Mouse (Mus musculus) limb, embryonic 10.5 days (tissue): ENCODE results near the gene AB124611. TPM values are rescaled to one million over a fixed set of nuclear protein-coding genes. Genes with fewer than 3 reads are reported as not detected.
"Not testable (repeated sequence)": the region's sequence is repeated elsewhere in the genome, so short reads cannot be mapped to it uniquely, and the experiment has no call there.

Experiments used
- DNase-seq: peaks from one replicate; pipeline ENCODE4 v3.0.0-alpha.2; 2017; ENCODE audit warnings: low spot score
- H3K27ac ChIP-seq: fragments of 300-500 bp; sonication (generic); 2 replicates; pipeline ENCODE4 v1.5.1; 2016; ENCODE audit warnings: mild to moderate bottlenecking
- H3K27me3 ChIP-seq: fragments of 300-500 bp; sonication (generic); 2 replicates; pipeline ENCODE4 v1.6.1; 2016; ENCODE audit warnings: low read depth, mild to moderate bottlenecking; ENCODE audit not compliant: poor library complexity, severe bottlenecking
- H3K36me3 ChIP-seq: fragments of 300-500 bp; sonication (generic); 2 replicates; pipeline ENCODE4 v1.6.1; 2016; ENCODE audit warnings: mild to moderate bottlenecking, moderate library complexity
- H3K4me1 ChIP-seq: fragments of 300-500 bp; sonication (generic); 2 replicates; pipeline ENCODE4 v1.6.1; 2016
- H3K4me3 ChIP-seq: fragments of 300-500 bp; sonication (generic); 2 replicates; pipeline ENCODE4 v1.5.1; 2016; ENCODE audit warnings: mild to moderate bottlenecking, moderate library complexity
- H3K9me3 ChIP-seq: fragments of 300-500 bp; sonication (generic); replicated peaks from 2 replicates; pipeline ENCODE4 v1.6.1; 2016; ENCODE audit warnings: mild to moderate bottlenecking
- WGBS: fragments of 180-500 bp; shearing (Covaris S2); methylation state at CpG from one replicate; pipeline ENCODE4 v1.1.7; 2016; 5-methylcytosine and 5-hydroxymethylcytosine counted together
- polyA plus RNA-seq: library from polyadenylated mRNA; unstranded; fragments of >200 nt; fragmentation: Nextera tagmentation; extraction: Ambion mirVana; gene quantifications from 2 replicates; pipeline ENCODE4 v1.2.1, GENCODE M21; 2016

AB124611 gene
- polyA plus RNA-seq, 1 experiment from 2014 or later = 4.3 TPM

DNA sequence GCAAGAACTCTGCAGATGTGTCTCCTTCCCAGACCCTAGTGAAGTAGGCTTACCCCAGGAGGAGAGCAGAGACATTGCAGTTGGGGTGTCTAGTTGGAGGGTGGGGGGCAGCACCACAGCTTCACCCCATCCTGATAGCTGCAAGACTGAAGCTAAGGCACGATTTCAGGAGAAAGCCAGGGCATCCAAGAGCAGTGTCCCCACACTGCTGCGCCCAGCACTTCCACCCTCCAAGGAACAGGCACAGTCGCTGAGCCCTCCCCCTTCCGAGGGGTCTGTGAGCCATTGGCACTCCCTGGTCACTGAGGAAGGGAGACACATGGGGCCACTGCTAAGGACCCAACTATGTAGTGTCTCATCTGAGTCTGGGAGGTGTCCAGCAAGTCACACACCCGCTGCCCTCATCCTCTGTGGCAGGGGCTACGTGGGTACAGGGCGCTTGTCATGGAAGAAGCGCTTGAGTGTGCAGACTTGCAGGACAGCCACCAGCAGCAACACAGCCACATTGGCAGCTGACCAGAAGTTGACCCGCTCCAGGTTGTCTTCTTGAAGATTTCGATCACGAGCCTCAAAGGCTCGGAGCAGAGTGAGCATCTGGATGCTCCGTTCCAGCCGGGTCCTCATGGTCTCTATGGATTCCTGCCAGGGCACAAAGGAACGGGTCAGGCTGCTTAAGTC is 18.1 kb upstream of the AB124611 start:
- 93% methylated on average over 15 of the region's 15 CpGs for WGBS
- H3K9me3 ChIP-seq = no peaks in the 10 kb centered on the region
- H3K27me3 ChIP-seq = no peaks in the 10 kb centered on the region
- no peak for DNase-seq
- H3K36me3 ChIP-seq = peaks cover 63% of the 10 kb centered on the region
- no peak overlapping the region for H3K27ac ChIP-seq
- H3K4me1 ChIP-seq = peaks cover 16% of the 10 kb centered on the region
- no peak overlapping the region for H3K4me3 ChIP-seq

DNA sequence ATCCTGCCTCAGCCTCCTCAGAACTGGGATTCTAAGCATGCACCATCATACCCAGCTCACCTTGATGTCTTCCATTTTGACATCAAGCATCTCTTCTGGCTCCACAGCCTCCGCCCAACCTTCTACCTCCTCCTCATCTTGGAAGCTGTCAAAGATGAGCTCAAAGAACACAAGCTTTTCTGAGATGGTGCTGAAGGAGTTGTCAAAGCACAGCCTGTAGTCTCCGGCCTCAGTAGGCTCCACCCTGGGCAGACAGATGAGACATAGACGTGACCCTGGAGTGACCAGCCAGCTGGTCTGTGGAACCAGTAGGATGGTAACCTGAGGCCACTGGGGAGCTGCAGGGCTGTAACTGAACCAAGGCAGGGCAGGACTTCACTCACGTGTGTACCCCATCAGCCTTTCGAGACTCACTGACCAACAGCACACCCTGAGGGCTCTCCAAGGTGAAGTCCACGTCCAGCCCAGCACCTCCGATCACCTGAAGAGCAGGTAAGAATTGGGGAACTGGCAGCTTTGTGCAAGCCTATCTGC is 17.0 kb upstream of the AB124611 start:
- peak overlapping the region; percentile 91; the same call in 1 of the 2 replicates for H3K27ac ChIP-seq
- H3K27me3 ChIP-seq = no peaks in the 10 kb centered on the region
- 80% methylated on average over 7 of the region's 7 CpGs for WGBS
- peaks cover 16% of the 10 kb centered on the region for H3K4me1 ChIP-seq
- peak overlapping the region; percentile 75 for H3K4me3 ChIP-seq
- H3K9me3 ChIP-seq = no peaks in the 10 kb centered on the region
- peaks cover 53% of the 10 kb centered on the region for H3K36me3 ChIP-seq
- DNase-seq = no peak

DNA sequence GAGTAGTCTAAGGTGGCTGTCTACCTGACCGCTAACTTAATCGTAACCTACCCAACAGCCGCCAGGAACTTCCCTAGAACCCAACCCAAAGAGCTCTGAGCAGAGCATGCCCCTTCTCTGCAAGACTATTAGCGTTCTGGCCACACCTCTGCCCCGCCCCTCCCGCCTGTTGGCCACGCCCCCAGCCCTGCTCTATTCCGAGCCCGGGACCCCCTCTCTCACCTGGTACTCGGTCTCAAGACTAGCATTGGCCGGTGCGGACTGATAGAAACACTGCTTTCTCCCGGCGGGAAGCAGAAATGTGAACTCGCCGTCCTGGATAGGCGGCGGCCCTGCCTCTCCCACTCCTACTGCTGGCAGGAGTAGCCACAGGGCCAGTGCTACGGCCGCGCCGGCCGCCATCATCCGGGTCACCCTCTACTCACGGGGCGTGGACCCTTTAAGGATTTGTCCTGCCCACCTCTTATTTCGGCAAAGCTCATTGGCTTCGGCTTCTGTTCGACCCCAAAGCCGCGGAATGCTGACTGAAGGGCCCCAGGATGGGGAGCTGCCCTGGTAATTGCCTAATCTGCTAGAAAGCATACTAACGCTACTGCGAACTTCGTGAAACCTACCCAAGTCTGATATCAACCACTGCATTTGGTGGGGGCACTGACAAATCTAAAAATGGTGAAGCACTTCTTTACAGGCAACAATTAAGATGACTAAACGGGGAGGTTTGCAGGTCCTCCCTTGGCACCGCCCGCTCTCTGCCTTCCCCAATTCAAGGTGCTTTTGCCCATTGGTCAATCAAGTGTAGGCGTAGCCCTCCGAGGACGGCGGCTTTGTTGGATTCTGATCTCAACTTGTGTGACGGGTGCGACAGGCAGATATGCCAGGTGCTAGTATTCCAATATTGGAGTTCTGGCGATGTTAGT is 15.9 kb upstream of the AB124611 start, which contains the start of gene Tmed1:
Tmed1 (minus strand) TSS at position 481 of the 917 bp plus-strand sequence.
- Histone ChIP-seq H3K9me3 (no peaks in the 10 kb centered on the region), H3K27me3 (no peaks in the 10 kb centered on the region), H3K36me3 (peaks cover 42% of the 10 kb centered on the region), H3K4me1 (peaks cover 16% of the 10 kb centered on the region), H3K27ac (peak within 1 kb of the TSS; percentile 91), H3K4me3 (peak within 1 kb of the TSS; percentile 75)
- under 1% methylated on average over 44 of the region's 44 CpGs for WGBS
- DNase-seq = peak; percentile 97

DNA sequence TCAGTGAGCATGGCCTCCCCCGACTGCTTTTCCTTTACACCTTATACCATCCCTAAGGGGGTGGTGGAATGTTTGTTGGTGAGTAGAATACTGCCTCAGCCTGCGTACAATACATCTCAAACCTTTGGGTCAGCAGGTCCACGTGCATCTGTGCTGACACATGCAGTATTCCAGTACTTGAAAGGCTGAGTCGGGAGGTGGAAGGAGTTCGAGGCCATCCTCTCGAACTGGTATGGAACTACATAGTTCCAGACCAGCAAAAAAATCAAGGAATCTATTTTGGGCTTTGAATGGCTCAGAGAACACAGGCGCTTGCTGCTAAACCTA is 15.3 kb upstream of the AB124611 start:
- H3K4me3 ChIP-seq = peak overlapping the region; percentile 75
- H3K36me3 ChIP-seq = peaks cover 36% of the 10 kb centered on the region
- 7% methylated on average over 7 of the region's 7 CpGs for WGBS
- H3K27me3 ChIP-seq = no peaks in the 10 kb centered on the region
- no peaks in the 10 kb centered on the region for H3K9me3 ChIP-seq
- peak overlapping the region; percentile 91 for H3K27ac ChIP-seq
- peaks cover 16% of the 10 kb centered on the region for H3K4me1 ChIP-seq
- DNase-seq = no peak

DNA sequence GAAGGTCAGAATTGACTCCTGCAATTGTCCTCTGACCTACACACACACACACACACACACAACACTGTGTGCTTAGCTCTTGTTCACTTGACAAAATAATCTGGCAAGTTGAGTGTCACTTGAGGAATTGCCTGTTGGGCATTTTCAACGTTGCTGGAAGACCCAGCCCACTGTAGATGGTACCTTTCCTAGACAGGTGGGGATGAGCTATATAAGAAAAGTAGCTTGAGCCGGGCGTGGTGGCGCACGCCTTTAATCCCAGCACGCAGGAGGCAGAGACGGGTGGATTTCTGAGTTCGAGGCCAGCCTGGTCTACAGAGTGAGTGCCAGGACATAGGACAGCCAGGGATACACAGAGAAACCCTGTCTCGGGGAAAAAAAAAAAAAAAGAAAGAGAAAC is 14.9 kb upstream of the AB124611 start:
- Histone ChIP-seq H3K36me3 (peaks cover 32% of the 10 kb centered on the region), H3K27ac (peak overlapping the region; percentile 91), H3K27me3 (no peaks in the 10 kb centered on the region), H3K4me3 (peak overlapping the region; percentile 75), H3K4me1 (peaks cover 16% of the 10 kb centered on the region), H3K9me3 (no peaks in the 10 kb centered on the region)
- 84% methylated on average over 9 of the region's 9 CpGs for WGBS
- no peak for DNase-seq

DNA sequence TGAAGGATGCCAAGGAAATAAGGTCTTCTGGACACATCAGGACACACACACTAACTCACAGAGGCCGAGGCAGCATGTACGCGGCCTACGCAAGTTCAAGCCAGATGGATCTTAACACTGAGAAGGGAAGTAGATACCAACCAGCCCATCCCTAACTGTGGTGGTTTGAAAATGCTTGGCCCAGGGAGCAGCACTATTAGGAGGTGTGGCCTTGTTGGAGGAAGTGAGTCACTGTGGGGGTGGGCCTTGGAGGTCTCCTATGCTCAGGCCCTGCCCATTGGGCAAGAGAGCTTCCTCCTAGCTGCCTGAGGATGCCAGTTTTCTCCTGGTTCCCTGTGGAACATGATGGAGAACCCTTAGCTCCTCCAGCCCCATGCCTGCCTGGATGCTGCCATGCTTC is 12.5 kb upstream of the AB124611 start:
- 98% methylated on average over 4 of the region's 4 CpGs for WGBS
- Histone ChIP-seq H3K4me3 (no peak overlapping the region), H3K4me1 (peaks cover 16% of the 10 kb centered on the region), H3K36me3 (peaks cover 8% of the 10 kb centered on the region), H3K9me3 (no peaks in the 10 kb centered on the region), H3K27me3 (no peaks in the 10 kb centered on the region), H3K27ac (no peak overlapping the region)
- DNase-seq = no peak

DNA sequence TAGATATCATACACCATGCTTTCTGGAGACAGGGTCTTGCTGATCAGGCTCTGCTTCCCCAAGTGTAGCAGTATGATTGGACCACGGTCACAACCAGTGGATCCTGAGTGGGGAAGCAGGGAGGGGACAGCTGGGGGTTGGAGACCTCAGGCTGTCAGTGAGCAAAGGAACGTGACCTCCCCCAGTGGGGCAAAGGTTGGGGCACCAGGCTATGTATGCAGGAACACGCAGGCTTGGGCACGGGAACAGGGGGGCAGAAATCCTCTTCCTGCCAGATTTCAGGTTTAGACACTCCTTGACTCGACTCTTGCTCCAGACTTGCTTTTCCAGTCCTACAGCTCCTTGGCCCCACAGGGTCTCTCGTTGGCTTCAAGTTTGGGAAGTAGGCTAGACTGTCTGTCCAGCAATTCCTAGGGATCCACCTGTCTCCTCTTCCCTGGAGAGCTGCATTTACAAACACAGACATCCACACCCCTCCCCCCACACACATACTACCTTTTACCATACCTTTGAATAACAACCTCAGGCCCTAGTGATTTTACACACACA is 8.0 kb upstream of the AB124611 start:
- Histone ChIP-seq H3K9me3 (no peaks in the 10 kb centered on the region), H3K27me3 (no peaks in the 10 kb centered on the region), H3K27ac (0 out of 2 replicates have a peak overlapping the region, but pooled peaks have one; percentile 14), H3K36me3 (no peaks in the 10 kb centered on the region), H3K4me1 (no peaks in the 10 kb centered on the region), H3K4me3 (no peak overlapping the region)
- DNase-seq = no peak
- WGBS = 88% methylated on average over 6 of the region's 6 CpGs

DNA sequence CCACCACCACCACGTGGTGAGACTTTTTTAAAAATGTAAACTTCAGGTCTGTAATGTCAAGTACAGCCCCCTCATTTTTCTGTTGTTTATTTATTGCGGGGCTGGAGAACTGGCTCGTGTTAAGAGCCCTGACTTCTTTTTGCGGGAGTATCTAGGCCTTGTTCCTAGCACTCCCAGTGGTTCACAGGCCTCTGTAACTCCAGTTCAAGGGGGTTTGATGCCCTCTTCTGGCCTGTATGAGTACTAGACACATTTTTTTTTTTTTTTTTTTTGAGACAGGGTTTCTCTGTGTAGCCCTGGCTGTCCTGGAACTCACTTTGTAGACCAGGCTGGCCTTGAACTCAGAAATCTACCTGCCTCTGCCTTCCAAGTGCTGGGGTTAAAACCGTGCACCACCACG is 7.3 kb upstream of the AB124611 start:
- not testable (repeated sequence) for H3K4me3 ChIP-seq, H3K36me3 ChIP-seq, DNase-seq, H3K4me1 ChIP-seq, H3K27ac ChIP-seq, H3K9me3 ChIP-seq, H3K27me3 ChIP-seq
- WGBS = 86% methylated on average over 6 of the region's 6 CpGs

DNA sequence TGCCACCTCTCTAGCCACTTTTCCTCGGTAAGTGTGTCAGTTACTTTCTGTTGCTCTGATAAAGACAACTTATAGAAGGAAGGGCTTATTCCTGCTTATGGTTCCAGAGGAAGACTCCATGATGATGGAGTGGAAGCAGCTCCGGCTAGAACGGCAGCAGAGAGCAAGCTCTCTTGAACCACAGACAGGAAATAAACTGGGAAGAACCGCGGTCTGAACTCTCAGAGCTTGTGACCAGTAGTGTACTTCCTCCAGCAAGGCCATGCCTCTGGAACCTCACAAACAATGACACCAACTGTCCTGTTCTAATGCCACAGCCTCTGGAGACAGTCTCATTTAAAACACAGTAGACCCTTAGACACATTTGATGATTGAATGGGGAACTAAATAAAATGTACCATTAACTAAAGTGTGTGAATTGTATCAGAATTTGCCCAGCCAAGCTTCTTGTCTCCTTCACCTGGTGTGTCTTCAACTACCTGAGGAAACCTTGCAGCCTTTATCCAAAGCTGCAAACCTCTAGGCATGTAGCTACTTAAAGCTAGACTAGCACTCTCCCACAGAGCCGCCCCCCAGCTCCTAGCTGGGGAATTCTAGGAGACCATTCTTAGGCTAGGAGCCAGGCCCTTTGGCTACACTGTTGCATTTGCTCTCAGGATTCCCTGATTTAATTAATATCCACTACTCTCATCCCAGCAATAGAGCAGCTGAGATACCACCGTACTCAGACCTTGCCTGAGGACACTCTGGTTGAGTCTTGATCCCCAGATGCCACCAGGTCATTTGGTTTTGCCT is 637 bp upstream of the AB124611 start:
- H3K4me3 ChIP-seq = no peak overlapping the region
- H3K27ac ChIP-seq = no peak overlapping the region
- H3K27me3 ChIP-seq = no peaks in the 10 kb centered on the region
- no peaks in the 10 kb centered on the region for H3K36me3 ChIP-seq
- H3K9me3 ChIP-seq = no peaks in the 10 kb centered on the region
- H3K4me1 ChIP-seq = peaks cover 8% of the 10 kb centered on the region; the same call in 1 of the 2 replicates
- WGBS = 90% methylated on average over 7 of the region's 7 CpGs
- DNase-seq = no peak

DNA sequence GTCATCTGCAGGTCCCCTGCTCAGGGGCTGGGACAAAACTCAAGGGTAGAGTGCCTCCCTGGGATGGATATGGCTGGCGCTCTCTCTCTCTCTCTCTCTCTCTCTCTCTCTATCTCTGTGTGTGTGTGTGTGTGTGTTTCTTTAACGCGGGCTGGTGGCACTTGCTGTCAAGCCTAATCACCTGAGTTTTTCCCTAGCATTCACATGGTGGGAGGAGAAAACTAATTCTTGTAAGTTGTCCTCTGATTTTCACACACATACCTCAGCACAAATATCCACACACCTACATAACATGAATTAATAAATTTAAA is 613 bp downstream of the AB124611 start:
- H3K36me3 ChIP-seq = no peaks in the 10 kb centered on the region
- DNase-seq = no peak
- no peak overlapping the region for H3K4me3 ChIP-seq
- no peak overlapping the region for H3K27ac ChIP-seq
- H3K4me1 ChIP-seq = peaks cover 8% of the 10 kb centered on the region; the same call in 1 of the 2 replicates
- H3K27me3 ChIP-seq = no peaks in the 10 kb centered on the region
- no peaks in the 10 kb centered on the region for H3K9me3 ChIP-seq
- 84% methylated on average over 3 of the region's 3 CpGs for WGBS

DNA sequence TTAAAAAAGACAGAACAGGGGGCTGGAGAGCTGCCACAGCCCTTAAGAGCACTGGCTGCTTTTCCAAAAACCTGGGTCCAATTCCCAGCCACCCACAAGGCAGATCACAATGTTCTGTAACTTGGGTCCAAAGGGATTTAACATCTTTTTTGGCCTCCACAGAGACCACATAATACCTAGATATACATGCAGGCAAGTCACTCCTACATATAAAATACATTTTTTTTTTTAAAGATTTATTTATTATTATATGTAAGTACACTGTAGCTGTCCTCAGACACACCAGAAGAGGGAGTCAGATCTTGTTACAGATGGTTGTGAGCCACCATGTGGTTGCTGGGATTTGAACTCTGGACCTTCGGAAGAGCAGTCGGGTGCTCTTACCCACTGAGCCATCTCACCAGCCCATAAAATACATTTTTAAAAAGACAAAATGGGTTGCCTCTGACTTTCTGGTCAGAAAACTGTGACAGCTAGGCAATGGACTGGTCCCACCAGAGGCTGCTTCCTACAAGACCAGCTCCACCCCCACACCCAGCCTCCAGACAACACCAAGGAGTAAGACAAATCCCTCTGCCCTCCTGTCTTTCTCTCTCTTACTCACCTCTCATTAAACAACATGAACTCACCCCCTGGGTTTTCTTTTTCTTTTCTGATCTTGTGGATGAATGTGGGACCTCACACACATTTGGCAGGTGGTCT is 1.3 kb downstream of the AB124611 start:
- Histone ChIP-seq H3K27ac (no peak overlapping the region), H3K4me1 (peaks cover 8% of the 10 kb centered on the region; the same call in 1 of the 2 replicates), H3K4me3 (no peak overlapping the region), H3K9me3 (no peaks in the 10 kb centered on the region), H3K27me3 (no peaks in the 10 kb centered on the region), H3K36me3 (no peaks in the 10 kb centered on the region)
- WGBS = 93% methylated on average over 2 of the region's 2 CpGs
- DNase-seq = no peak

DNA sequence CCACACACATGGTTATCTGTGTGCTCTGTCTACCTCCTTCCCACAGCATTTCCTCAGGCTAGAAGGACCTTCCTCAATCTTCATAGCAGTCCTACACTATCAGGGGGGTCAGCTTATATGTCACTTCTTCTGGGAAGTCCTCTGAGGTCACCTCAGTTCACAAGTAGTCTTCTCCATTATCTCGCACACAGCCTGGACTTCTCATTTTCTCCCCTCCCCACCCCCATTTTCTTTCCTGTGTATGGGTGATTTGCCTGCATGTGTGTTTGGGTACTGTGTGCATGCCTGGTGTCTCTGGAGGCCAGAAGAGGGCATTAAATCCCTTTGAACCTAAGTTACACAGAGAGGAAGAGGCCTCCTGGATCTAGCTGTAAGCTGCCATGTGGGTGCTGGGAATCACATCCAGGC is 1.9 kb downstream of the AB124611 start:
- Histone ChIP-seq H3K27me3 (no peaks in the 10 kb centered on the region), H3K9me3 (no peaks in the 10 kb centered on the region), H3K4me1 (peaks cover 8% of the 10 kb centered on the region; the same call in 1 of the 2 replicates), H3K27ac (no peak overlapping the region), H3K36me3 (no peaks in the 10 kb centered on the region), H3K4me3 (no peak overlapping the region)
- DNase-seq = no peak
- 82% methylated on average over 1 of the region's 1 CpGs for WGBS
